Mouse (Mus musculus): ENCODE results near the gene Pim3.

Pim3 gene

DNA sequence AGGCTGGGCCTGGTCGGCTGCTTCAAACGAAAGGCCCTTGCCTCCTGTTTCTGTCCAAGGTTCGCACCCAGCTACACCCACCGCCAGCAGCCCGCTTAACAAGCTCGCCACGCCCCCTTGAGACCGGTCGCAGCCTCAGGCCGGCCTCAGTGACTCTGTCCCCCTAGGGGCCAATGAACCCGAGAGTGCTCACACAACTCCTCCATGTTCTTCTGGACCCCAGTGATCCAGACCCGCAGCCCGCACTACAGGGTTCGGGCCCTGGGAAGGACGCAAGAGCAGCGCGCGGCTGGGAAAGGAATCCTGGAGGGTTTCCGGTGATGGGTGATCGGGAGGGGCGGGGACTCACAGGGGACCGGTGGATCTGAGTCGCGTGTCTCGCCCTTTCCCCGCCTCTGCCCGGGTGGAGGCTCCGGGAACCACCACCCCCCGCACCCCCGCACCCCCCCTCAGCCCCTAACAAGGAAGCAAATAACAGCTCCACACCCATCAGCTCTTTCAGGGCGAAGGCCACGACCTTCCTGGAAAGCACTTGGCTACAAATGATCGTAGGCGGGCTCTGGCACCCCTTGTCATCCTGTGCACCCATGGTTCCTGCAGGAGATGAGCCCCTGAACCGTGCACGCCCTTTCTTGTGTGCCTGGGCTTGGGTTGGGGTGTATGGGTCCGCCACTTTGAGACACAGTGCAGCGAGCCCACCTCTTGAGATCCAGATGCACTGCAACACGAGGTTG is 24.6 kb upstream of the Pim3 start:
- peak; percentile 74 to 84 for DNase-seq

DNA sequence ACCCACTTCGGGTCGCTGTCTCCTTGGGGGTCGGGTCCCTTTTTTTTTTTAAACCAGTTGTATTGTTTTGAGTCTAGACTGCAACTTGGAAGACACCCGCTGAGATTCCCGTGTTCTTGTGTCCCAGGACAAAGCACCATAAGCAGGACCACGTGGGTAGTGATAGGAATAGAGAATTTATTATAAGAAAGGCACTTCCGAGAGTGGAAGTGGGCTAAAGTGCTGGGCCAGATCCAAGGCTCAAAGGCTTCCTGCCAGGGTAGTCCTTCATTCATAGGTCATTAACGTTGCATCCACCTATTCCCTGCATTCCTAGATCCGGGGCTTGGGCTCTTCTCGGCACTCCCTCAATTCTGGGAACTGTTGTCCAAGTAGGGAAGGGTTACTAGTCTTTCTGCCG is 24.0 kb upstream of the Pim3 start:
- peak; percentile 54 to 65 for DNase-seq

DNA sequence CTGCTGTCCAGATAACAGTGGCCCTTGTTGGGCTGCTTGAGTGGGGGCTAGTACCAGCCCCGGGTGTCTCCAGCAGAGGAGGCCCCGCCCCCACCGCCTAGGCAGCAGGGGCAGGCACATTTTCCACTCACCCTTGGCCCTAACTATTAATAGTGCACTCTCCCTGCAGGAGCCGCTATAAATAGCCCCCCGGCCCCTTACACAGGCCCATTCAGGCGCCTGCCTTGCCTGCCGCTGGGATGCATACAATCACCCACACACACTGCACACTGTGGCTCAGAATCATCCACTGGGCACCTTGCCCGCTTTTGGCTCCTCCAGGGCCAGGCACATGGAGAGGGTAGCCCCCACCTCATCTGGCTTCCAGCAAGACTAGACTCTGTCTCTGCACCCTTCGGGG is 22.7 kb upstream of the Pim3 start:
- peak; percentile 67 to 80 for DNase-seq

DNA sequence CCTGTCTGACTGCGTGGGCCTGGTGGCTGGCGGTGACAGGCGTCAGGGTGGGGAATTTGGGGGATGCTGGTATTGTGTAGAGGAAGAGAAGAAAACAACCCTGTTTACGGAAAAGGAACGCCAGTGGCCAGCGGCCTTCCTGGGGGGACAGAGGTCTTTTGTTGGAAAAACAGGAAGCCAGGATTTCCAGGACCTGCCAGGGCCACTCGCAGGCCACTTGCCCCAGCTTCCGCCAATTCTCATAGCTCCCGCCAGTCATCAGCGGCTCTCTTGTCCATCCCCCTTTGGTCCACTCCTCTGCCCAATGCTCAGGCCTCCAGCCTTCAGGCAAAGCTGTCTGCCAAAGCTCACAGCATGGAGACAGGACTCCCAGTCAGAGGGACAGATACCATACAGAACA is 21.9 kb upstream of the Pim3 start:
- DNase-seq = peak; percentile 56 to 70

DNA sequence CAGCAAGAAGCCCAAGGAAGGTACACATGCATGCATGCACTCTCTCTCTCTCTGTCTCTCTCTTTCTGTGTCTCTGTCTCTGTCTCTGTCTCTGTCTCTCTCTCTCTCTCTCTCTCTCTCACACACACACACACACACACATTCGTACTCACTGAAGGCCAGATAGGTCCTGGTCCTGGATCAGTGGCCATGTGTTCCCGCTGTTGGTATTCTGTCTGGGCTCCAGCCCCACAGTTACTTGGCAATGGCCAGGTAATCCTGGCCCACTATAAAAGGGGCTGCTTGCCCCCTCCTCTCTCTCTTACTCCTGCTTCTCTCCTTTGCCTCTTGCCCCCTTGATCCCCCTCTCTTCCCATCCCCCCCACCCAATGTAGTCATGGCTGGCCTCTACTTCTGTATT is 20.8 kb upstream of the Pim3 start:
- DNase-seq = no peak

DNA sequence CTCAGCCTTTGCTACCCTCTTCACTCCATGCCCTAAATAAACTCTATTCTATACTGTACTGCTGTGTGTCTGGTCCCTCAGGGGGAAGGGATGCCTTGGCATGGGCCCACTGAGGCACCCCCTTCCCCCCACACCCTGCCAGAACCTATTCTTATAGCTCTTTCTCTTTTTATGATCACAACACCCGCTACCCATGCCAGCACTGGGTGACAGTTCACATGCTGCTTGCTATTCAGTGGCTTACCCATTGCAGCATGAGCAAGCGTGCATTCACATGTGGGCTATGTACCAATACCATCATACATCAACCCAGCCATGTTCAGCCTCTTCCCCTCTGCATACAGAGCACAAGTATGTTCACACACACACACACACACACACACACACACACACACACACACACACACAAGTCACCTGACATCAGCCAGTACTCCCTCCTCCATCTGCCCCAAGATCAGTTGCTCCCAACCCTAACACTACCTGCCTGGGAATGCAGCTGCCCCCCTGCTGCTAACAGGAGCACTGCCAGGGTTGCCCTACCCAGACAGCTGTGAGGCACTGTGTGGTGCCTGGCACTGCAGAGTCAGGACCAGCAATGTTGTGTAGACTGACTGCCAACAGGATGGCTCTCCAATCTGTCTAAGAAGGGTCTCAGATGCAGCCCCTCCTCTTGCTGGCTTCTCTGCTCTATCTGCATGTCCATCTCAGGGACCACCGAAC is 20.2 kb upstream of the Pim3 start:
- no peak for DNase-seq

DNA sequence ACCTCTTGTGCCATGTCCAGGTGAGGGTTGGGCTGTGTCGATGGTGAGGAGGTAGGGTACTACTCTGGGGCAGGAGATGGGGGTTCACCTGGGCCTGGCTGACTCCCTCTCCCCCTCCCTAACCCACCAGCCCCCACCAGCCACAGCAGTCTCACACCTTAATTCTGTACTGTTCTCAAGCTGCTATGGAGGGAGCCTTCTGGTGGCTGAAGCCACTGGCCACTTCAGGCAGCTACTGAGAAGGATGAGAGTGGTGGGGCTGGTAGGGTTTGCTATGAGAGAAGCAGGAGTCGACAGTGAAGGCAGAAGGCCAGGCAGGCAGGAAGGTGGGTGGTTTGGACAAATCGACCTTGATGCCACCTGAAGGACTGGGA is 19.7 kb upstream of the Pim3 start:
- no peak for DNase-seq

DNA sequence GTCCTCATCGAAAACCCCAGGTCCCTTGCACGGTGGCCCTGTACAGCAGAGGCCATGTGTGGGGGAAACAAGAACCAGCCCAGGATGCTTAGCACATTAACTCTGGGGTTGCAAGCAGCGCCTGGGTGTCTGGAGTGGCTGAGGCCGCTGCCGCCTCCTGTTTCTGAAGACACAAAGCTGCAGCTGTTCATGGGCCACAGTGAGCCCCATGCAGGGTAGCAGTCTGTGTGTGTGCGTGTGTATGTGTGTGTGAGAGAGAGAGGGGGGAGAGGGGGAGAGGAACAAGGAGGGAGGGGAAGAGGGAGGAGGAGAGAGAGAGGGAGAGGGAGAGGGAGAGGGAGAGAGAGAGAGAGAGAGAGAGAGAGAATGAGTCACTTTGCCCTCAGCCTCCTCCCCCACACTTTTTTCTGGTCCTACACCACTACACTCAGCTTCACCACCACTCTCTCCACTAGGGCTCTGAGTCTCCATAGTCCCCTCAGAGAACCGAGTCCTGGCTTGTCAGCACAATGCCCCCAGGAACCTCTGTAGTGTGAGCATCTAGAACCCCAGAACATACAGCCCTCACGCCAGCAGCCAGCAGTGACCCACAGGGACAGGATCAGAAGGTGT is 18.4 kb upstream of the Pim3 start:
- DNase-seq = peak; percentile 36 to 51

DNA sequence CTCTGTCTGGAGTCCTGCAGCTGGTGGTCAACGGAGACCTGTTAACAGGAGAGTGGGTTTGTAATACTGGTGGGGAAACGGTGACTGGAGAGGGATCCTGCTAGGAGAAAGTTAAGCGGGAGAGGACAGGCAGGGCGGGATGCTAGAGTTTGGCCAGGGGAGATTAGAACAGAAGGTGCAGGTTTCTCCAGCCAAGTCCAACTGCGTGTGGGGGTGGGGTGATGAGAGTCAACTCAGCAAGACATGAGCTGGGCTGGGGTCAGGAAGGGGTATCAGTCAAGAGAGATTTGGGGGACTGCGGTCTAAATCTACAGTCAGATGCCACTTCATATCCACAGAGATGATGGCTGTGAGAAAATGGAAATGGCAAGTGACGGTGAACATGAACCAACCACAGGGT is 17.0 kb upstream of the Pim3 start:
- no peak for DNase-seq

DNA sequence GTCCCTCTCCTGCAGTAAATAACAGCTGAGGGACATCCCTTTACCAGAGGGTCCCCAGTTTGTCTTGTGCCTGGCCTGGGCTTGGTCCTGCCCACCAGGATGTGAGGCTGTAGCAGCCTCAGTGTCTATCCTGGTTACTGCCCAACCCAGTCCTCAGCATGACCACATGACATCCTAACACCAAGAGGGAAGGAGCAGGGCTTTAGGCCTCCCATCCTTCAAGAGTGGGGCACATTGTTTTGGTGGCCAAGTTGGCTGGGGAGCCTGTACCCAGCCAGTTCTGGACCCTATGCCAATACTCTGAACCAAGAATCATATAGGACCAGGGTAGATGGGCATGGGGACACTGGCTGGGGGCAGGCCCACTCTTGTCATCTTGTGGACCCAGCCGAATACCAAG is 13.3 kb upstream of the Pim3 start:
- no peak for DNase-seq

DNA sequence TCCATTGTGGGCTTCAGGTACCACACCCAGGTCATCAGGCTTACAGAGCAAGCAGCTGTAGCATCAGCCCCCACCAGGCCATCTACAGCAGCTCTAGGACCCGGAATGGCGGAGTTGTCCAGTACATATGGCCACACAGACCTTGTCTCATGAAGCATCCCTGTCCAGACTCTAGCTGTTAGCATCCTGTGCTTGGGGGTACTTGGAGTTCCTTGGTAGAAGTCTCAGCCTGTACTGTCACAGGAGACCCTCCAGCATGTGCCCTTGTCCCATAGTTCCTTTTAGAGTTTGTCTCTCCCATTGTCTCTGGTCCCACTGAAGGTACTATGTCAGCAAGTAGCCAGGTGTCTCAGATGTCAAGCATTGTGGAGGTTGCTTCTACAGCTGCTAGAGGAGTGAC is 12.4 kb upstream of the Pim3 start:
- DNase-seq = no peak

DNA sequence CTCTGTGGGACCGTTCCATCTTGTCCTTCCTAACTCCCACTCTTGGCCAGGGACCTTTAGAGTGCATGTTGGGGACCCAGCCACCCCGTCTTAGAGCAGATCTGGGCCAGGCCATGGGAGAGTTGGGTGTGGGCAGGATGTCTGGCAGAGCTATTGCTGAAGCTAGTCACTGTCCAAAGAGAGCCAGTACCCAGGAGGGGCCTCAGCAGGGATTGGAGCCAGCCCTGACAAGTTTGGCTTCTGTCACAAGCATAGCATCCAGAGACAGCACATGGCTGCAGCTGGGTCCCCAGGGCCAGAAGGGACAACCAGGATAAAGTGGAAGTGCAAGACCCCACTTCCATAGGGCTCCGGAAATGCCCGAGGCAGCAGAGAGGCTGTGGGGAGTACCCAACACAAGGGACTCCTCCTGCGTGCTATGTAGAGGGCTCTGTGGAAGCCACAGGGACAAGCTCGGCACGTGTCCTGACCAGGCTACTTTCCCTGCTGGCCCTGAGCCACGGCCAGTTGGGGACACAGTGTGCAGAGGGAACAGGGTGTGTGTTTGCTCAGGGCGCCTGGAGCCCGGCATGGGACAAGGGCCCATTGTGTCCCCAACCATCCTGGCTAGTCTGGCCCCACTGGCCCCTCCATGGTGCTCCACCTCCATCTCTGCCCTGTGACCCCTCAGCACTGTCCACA is 11.7 kb upstream of the Pim3 start:
- peak; percentile 53 to 69 for DNase-seq

DNA sequence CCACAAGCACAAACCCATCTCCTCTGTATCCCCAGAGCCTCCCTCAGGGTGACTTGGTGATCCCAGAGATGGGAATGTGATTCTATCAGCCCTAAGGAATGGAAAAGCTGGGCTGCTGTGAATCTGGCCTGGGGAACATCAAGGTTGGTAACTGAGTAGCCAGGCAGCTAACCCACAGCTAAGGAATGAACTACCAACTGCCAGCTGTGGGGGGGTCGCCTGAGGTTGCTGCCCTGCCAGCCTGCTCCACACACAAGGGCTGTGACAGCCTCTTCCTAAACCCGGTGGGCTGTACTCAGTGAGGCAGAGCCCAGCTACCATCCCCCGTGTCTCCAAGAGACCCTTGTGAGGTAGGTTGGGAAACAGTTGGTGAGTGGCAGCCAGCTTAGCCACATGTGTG is 10.9 kb upstream of the Pim3 start:
- DNase-seq = peak; percentile 56 to 77

DNA sequence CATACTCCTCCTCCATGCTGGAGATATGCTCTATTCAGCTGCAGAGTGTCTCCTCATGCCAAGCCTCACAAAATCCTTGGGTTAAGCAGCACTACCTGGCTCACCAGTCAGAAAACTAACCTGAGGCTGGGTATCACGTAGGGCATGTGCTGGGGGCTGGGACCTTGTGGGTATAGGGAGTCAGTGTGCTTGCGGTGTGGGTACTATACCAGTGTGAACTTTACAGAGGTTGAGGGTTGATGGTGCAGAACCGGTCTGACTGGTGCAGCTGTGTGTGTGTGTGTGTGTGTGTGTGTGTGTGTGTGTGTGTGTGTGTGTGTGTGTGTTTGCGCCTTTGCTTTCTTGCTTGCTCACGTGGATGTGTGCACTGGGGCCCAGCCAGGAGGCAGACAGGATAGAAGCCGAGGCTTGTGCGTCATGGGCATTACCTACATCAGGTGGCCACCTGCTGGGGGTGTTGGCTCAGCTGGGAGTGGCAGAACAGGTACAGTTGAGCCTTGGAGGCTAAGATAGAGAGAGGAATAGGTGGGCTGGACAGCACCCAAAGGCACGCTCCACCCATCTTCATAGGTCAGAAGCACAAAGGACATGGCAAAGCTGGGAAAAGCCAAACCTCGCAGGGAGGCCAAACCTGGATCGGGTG is 10.4 kb upstream of the Pim3 start:
- DNase-seq = peak; percentile 66 to 78

DNA sequence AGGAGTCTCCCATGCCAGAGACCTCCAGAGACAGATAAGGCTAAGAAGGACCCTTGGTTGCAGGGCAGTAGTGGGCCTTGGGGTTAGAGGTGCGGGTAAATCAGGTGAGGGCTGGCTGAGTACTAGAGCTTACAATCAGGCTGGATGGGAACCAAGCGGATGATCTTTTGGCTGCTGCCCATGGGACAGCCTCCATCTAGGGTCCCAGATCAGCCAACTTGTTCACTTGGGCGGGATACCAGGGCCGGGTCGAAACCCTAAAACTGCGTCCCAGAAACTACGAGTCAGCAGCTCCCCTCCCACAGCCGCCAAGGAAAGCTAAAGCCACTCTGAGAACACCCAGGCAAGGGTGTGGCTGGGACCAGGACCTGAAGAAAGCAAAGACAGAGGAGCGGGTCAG is 8.9 kb upstream of the Pim3 start:
- no peak for DNase-seq

DNA sequence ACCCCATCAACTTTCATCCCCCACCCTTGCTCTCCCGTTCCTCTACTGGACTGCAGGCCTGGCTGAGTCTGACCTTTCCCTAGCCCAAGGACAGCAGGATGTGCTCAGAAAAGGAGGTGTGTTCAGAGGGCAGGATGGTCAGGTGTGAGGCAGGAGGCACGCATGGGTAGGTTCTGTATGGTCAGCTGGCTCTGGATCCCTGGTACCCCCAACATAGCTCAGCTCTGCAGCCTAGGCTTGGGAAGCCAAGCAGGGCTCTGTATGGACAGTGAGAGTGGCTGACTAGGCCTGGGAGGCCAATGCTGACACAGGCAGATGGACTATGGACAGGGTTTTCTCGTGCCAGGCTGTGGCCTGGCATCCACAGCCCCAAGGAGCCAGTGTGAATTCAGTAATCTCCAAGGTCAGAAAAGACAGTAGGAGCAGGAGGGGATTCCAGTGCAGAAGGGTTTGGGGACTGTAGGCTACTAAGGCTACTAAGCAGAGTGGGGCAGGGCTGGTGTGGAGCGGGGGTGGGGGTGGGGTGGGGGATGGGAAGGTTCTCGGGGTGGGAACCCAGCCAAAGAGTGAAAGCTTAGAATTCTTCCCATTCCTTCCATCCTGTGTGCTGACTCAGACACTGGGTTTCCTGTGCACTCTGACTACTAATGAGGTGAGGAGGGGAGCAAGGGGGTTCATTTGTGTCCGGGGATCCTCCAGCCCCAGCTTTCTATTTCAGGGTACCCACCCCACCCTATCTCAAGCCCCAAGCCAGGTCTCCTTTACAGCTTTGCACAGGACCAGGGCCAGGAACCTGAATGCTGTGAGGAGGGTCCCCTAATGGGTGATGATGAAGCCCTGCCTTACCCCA is 7.6 kb upstream of the Pim3 start:
- DNase-seq = peak; percentile 57 to 72

DNA sequence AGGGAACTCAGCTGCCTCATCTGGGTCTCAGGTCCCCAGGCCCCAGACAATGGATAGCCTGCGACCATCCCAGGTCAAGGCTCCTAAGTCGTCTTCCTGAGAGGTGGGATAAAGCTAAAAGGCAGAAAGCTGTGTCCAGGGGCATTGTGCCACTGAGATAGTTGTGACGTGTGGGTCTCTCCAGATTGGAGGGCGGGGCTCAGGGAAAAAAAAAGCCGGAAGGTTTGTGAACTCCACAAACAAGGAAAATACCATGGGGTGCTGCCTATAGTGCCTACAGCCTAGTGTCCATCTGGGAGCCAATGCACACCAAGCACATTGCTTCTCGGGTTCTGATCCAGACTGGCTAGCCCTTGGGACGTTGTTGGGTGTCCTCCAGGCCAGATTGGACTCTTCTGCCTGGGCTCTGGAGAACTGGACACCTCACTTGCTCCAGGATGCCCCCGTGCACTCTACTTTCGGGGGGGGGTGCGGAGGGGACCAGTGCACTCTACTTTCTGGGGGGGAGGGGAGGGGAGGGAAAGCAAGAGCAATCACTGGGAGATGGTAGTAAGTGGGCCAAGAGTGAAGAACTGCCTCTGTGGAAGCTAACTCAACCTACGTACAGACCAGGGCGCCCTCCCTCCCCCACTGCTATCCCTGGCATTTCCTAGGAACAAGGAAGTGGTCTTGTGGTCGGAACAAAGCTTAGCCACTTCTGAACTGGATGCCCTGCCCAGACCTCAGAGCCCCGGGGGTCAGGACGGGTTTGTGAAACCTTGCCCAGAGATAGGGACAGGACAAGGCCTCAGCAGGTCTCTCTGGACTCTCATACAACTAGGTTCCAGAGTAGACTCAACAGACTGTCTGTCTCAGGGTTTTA is 6.8 kb upstream of the Pim3 start:
- peak in 1 of 2 experiments; percentile 20 for DNase-seq

DNA sequence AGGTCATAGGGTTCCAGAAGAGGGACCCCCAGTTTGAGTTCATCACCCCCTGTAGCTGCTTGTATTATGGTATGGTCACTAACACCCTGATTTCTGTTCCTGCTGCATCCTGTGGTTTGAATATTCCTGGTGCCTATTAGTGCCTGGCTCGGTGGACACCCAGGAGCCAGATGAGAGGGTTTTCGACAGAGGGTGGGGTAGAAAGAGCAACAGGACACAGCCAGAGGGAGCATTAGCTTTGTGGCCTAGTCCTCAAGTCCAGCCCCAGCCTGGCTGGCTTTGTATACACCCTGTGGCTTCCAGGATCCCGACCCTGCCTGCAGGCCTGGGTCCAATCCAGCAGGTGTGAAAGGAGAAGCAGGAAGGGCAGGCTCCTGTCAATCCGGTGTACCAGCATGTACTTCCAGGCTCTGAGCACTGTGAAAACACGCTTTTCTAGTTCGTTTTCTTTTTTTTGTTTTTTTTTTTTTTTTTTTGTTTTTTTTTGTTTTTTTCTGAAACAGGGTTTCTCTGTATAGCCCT is 6.0 kb upstream of the Pim3 start:
- no peak for DNase-seq

DNA sequence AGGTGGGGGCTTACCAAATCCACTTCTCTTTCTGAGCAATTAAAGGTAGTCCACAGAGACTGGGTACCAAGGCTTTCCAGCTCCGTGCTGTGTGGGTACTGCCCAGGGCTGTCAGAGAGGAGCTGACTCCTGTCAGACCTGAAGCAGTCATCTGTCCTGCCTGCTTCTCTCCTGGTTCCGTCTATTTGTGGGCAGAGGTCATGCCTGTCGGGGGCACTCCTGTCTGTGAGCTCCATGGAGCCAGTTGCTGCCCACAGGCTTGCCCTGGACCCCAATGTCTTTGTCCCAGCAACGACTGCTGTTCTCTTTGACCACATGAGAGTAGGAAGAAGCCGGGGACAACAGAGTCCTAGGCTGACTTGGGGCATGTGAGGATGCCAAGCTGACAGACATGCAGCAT is 5.4 kb upstream of the Pim3 start:
- DNase-seq = no peak

DNA sequence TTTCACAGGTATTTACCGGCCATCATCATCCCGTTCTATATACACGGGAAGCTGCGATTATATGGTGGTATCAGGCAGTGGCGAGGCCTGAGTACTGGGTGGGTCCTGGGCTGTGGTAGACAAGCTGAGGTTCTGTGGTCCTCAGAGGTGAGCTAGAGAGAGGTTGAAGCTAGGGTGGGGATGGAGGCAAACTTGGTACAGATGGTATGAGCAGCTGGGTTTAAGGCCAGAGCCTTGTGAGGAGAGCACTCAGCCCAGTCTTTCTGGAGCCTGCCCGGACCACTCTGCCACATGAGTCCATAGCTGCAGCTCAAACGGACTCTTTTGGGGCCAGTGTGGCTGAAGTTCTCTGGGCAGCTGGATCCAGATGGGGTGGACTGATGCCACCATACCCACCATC is 4.6 kb upstream of the Pim3 start:
- no peak for DNase-seq

DNA sequence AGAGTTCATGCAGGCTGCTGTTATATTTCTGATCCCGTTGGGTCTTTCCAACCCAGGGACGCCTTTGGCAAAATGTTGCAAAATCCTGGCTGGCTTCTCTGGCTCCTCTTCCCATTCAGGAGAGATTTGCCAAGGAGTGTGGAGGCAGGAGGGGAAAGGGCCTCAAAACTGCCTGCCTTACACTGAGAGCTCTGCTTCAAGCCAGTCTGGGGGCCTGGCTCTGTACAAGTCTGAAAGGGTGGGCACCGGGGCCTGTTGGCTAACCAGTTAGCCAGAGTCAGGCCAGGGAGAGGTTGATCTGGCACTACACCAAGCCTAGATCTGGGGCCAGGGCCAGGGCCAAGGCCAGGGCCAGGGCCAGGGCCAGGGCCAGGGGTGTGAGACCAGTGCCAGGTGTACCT is 3.8 kb upstream of the Pim3 start:
- no peak for DNase-seq
